Comparison of ENCODE assay signal across 14 mouse cellular contexts in genomic region chr4:13469097-13469833, GRCm38 (mm10).
A peak's percentile ranks its signal among the peaks of the same experiment; 100 is the strongest.
DNase-seq lines count a peak whose midpoint lies in the region; ATAC-seq and TF ChIP-seq lines count a peak whose summit lies in the region.
"Had no signal": no experiment of that assay in that cellular context is flagged by ENCODE, and none has a peak within 500 bp of the region (broad histone marks: within the 10 kb centered on the region; RNA-seq: fewer than 3 reads in every experiment).

No protein-coding gene starts in this region.

- no peak overlapping the region for H3K9ac ChIP-seq in limb, embryonic 12.5 days (replicated peaks)
- H3K9ac ChIP-seq: liver, embryonic 14.5 days had no signal

- peaks cover 48% of the 10 kb centered on the region for H3K4me1 ChIP-seq in limb, embryonic 12.5 days (replicated peaks)

- H3K4me3 ChIP-seq in limb, embryonic 12.5 days (replicated peaks), result no peak overlapping the region
- no peak overlapping the region for H3K4me3 ChIP-seq in layer of hippocampus, adult 2 months
- H3K4me3 ChIP-seq: left cerebral cortex, adult 2 months had no signal

- H3K36me3 ChIP-seq in limb, embryonic 12.5 days, result no peaks in the 10 kb centered on the region

- no peaks in the 10 kb centered on the region for H3K9me3 ChIP-seq in limb, embryonic 12.5 days

- H3K27ac ChIP-seq in limb, embryonic 12.5 days, result peak overlapping the region; percentile 69
- H3K27ac ChIP-seq in layer of hippocampus, adult 2 months, result no peak overlapping the region
- H3K27ac ChIP-seq: left cerebral cortex, adult 2 months; liver, embryonic 14.5 days had no signal

- peak; percentile 4 for DNase-seq in kidney, postnatal 10 days
- DNase-seq in kidney, adult 11 months, result no peak
- DNase-seq in NIH3T3 (ENCODE audit: low read depth), result peak; percentile 77
- DNase-seq in embryo, embryonic 11.5 days (ENCODE audit: low read depth, low spot score), result peak; percentile 29
- no peak for DNase-seq in layer of hippocampus, adult 2 months (ENCODE audit: low spot score in 2 of 2)
- DNase-seq in spleen, postnatal 4 days (ENCODE audit: low spot score in 2 of 2), result no peak
- DNase-seq: adrenal gland, postnatal 10 days; cerebellum, adult 11-12 months; heart, postnatal 4 days; lung, postnatal 4 days had no signal

- TF ChIP-seq CTCF in layer of hippocampus, adult 2 months (conservative IDR thresholded peaks at IDR 0.05), result no peak

- ATAC-seq in limb, embryonic 12.5 days (ENCODE audit: insufficient number of reproducible peaks, insufficient read depth, low FRiP score, low TSS enrichment, low read depth), result peak; percentile 71; the same call in 1 of the 2 replicates

- 18% methylated on average over 8 of the region's 8 CpGs for WGBS in limb, embryonic 12.5 days

- H3K27me3 ChIP-seq in limb, embryonic 12.5 days, result no peaks in the 10 kb centered on the region
- H3K27me3 ChIP-seq: CH12.LX had no signal

- H3K4me2 ChIP-seq in limb, embryonic 12.5 days, result peak overlapping the region; percentile 26

Comparison
In these comparisons a context has a peak if more than half of its experiments do, and no peak if none do; other contexts are left out.
1. DNase-seq: peak in kidney, postnatal 10 days (single experiment), NIH3T3 (single experiment) and embryo, embryonic 11.5 days (single experiment); none in kidney, adult 11 months (single experiment), layer of hippocampus, adult 2 months (0 of 2) and spleen, postnatal 4 days (0 of 2).